Mouse (Mus musculus) neural tube, embryonic 11.5 days (tissue): ENCODE measurements around the gene Pde2a. TPM values are rescaled to one million over a fixed set of nuclear protein-coding genes. Genes with fewer than 3 reads are reported as not detected.
A peak's percentile ranks its signal among the peaks of the same experiment; 100 is the strongest.

Source experiments
- ATAC-seq: fragments of 200-750 bp; cut with Nextera tagmentation; 2 replicates; pipeline ENCODE4 v1.8.0; 2017; ENCODE audit warnings: moderate number of reproducible peaks, mild to moderate bottlenecking, moderate TSS enrichment, moderate library complexity; ENCODE audit not compliant: insufficient read depth, low FRiP score, low TSS enrichment
- DNase-seq: peaks from one replicate; pipeline ENCODE4 v3.0.0-alpha.2; 2015; ENCODE audit warnings: low spot score
- H3K27ac ChIP-seq: fragments of 300-500 bp; sonication (generic); 2 replicates; pipeline ENCODE4 v1.5.1; 2014; ENCODE audit warnings: low read depth, mild to moderate bottlenecking, low read length
- H3K27me3 ChIP-seq: fragments of 300-500 bp; sonication (generic); 2 replicates; pipeline ENCODE4 v1.6.1; 2014; ENCODE audit warnings: mild to moderate bottlenecking, low read length, mixed read lengths; ENCODE audit not compliant: control insufficient read depth, insufficient read depth
- H3K36me3 ChIP-seq: fragments of 300-500 bp; sonication (generic); 2 replicates; pipeline ENCODE4 v1.6.1; 2014; ENCODE audit warnings: mild to moderate bottlenecking, low read length, moderate library complexity, mixed read lengths; ENCODE audit not compliant: control insufficient read depth, insufficient read depth
- H3K4me1 ChIP-seq: fragments of 300-500 bp; sonication (generic); 2 replicates; pipeline ENCODE4 v1.6.1; 2014; ENCODE audit warnings: low read length, mixed read lengths; ENCODE audit not compliant: control insufficient read depth, insufficient read depth
- H3K4me2 ChIP-seq: fragments of 300-500 bp; sonication (generic); 2 replicates; pipeline ENCODE4 v1.6.1; 2014; ENCODE audit warnings: low read depth, mild to moderate bottlenecking, moderate library complexity
- H3K4me3 ChIP-seq: fragments of 300-500 bp; sonication (generic); 2 replicates; pipeline ENCODE4 v1.5.1; 2014; ENCODE audit warnings: low read depth, low read length
- H3K9ac ChIP-seq: fragments of 300-500 bp; sonication (generic); 2 replicates; pipeline ENCODE4 v1.6.1; 2014; ENCODE audit warnings: mild to moderate bottlenecking, low read length
- H3K9me3 ChIP-seq: fragments of 300-500 bp; sonication (generic); 2 replicates; pipeline ENCODE4 v1.6.1; 2016; ENCODE audit warnings: low read length; ENCODE audit not compliant: control insufficient read depth
- WGBS: fragments of 180-500 bp; shearing (Covaris S2); extraction: QIAGEN DNeasy Blood & Tissue Kit; methylation state at CpG from one replicate; pipeline ENCODE4 v1.1.7; 2014; 5-methylcytosine and 5-hydroxymethylcytosine counted together
- polyA plus RNA-seq: library from polyadenylated mRNA; unstranded; fragments of >200 nt; fragmentation: Nextera tagmentation; extraction: Ambion mirVana; gene quantifications from 2 replicates; pipeline ENCODE4 v1.2.1, GENCODE M21; 2014

Pde2a gene
- polyA plus RNA-seq, 1 experiment from 2014 or later: 26.2 TPM

- 82% methylated on average over 8 of the region's 8 CpGs for WGBS
- no peak overlapping the region for H3K4me3 ChIP-seq
- no peaks in the 10 kb centered on the region for H3K36me3 ChIP-seq
- ATAC-seq (no peak), DNase-seq (no peak)
- H3K9ac ChIP-seq: no peak overlapping the region
- no peaks in the 10 kb centered on the region for H3K4me1 ChIP-seq
- 0 out of 2 replicates have a peak overlapping the region, but pooled peaks have one; percentile 17 for H3K27ac ChIP-seq
- no peaks in the 10 kb centered on the region for H3K27me3 ChIP-seq
- no peak overlapping the region for H3K4me2 ChIP-seq
- H3K9me3 ChIP-seq: no peaks in the 10 kb centered on the region
These were observed 44.5 kb downstream of the Pde2a start for GRCm38 (mm10) chr7:101465850-101466580.

GRCm38 (mm10) chr7:101466581-101467081 is 45.1 kb downstream of the Pde2a start:
- 90% methylated on average over 6 of the region's 6 CpGs for WGBS
- Histone ChIP-seq H3K4me1 (no peaks in the 10 kb centered on the region), H3K9me3 (no peaks in the 10 kb centered on the region), H3K36me3 (no peaks in the 10 kb centered on the region), H3K27ac (no peak overlapping the region), H3K4me3 (no peak overlapping the region), H3K9ac (no peak overlapping the region), H3K4me2 (no peak overlapping the region), H3K27me3 (no peaks in the 10 kb centered on the region)
- DNase-seq (no peak), ATAC-seq (no peak)

GRCm38 (mm10) chr7:101471423-101471822 is 49.9 kb downstream of the Pde2a start:
- Histone ChIP-seq H3K36me3 (no peaks in the 10 kb centered on the region), H3K4me3 (no peak overlapping the region), H3K9ac (no peak overlapping the region), H3K4me1 (no peaks in the 10 kb centered on the region), H3K27ac (no peak overlapping the region), H3K4me2 (no peak overlapping the region), H3K27me3 (no peaks in the 10 kb centered on the region), H3K9me3 (no peaks in the 10 kb centered on the region)
- no peak for DNase-seq
- 86% methylated on average over 2 of the region's 2 CpGs for WGBS
- ATAC-seq: no peak

- H3K4me1 ChIP-seq: no peaks in the 10 kb centered on the region
- H3K27ac ChIP-seq: no peak overlapping the region
- no peak for ATAC-seq
- no peaks in the 10 kb centered on the region for H3K36me3 ChIP-seq
- DNase-seq: no peak
- WGBS: 76% methylated on average over 3 of the region's 3 CpGs
- no peak overlapping the region for H3K9ac ChIP-seq
- no peak overlapping the region for H3K4me3 ChIP-seq
- no peaks in the 10 kb centered on the region for H3K27me3 ChIP-seq
- no peak overlapping the region for H3K4me2 ChIP-seq
- no peaks in the 10 kb centered on the region for H3K9me3 ChIP-seq
These were observed 50.5 kb downstream of the Pde2a start for GRCm38 (mm10) chr7:101471968-101472480.

GRCm38 (mm10) chr7:101472598-101473558 is 51.4 kb downstream of the Pde2a start:
- H3K4me1 ChIP-seq: no peaks in the 10 kb centered on the region
- no peaks in the 10 kb centered on the region for H3K36me3 ChIP-seq
- ATAC-seq: no peak
- H3K27me3 ChIP-seq: no peaks in the 10 kb centered on the region
- no peak for DNase-seq
- WGBS: 58% methylated on average over 9 of the region's 10 CpGs
- no peak overlapping the region for H3K27ac ChIP-seq
- no peaks in the 10 kb centered on the region for H3K9me3 ChIP-seq
- H3K9ac ChIP-seq: no peak overlapping the region
- H3K4me2 ChIP-seq: no peak overlapping the region
- no peak overlapping the region for H3K4me3 ChIP-seq

GRCm38 (mm10) chr7:101474399-101474811 is 52.9 kb downstream of the Pde2a start:
- no peaks in the 10 kb centered on the region for H3K9me3 ChIP-seq
- H3K4me2 ChIP-seq: no peak overlapping the region
- H3K27me3 ChIP-seq: no peaks in the 10 kb centered on the region
- no peak overlapping the region for H3K27ac ChIP-seq
- H3K9ac ChIP-seq: no peak overlapping the region
- no peak overlapping the region for H3K4me3 ChIP-seq
- no peak for DNase-seq
- no peak for ATAC-seq
- no peaks in the 10 kb centered on the region for H3K36me3 ChIP-seq
- no peaks in the 10 kb centered on the region for H3K4me1 ChIP-seq
- WGBS: 89% methylated on average over 5 of the region's 5 CpGs

- H3K27ac ChIP-seq: no peak overlapping the region
- DNase-seq: no peak
- ATAC-seq: no peak
- H3K4me3 ChIP-seq: no peak overlapping the region
- no peaks in the 10 kb centered on the region for H3K36me3 ChIP-seq
- H3K4me2 ChIP-seq: no peak overlapping the region
- no peaks in the 10 kb centered on the region for H3K4me1 ChIP-seq
- no peaks in the 10 kb centered on the region for H3K9me3 ChIP-seq
- no peak overlapping the region for H3K9ac ChIP-seq
- WGBS: 73% methylated on average over 3 of the region's 3 CpGs
- H3K27me3 ChIP-seq: no peaks in the 10 kb centered on the region
These were observed 54.5 kb downstream of the Pde2a start for GRCm38 (mm10) chr7:101476028-101476427.

GRCm38 (mm10) chr7:101476493-101476892 is 55.0 kb downstream of the Pde2a start:
- Histone ChIP-seq H3K9ac (no peak overlapping the region), H3K4me3 (no peak overlapping the region), H3K27ac (no peak overlapping the region), H3K9me3 (no peaks in the 10 kb centered on the region), H3K4me1 (no peaks in the 10 kb centered on the region), H3K36me3 (no peaks in the 10 kb centered on the region), H3K4me2 (no peak overlapping the region), H3K27me3 (no peaks in the 10 kb centered on the region)
- WGBS: 72% methylated on average over 4 of the region's 4 CpGs
- no peak for ATAC-seq
- DNase-seq: no peak
